Mouse (Mus musculus) C3H10T1/2 (cell line): ENCODE results near the gene Gm20854. TPM values are rescaled to one million over a fixed set of nuclear protein-coding genes. Genes with fewer than 3 reads are reported as not detected.

Experiments
- polyA plus RNA-seq, 2 experiments: library from polyadenylated mRNA; unstranded; fragments of >200 nt; fragmentation: generic; extraction: Trizol; gene quantifications; one replicate each; pipeline ENCODE4 v1.2.1; 2012; ENCODE audit warnings: missing spikeins in 2 of 2

Gene Gm20854
- polyA plus RNA-seq = not detected

GRCm38 (mm10) chrY:85530808-85531207 is at the start of gene Gm20854:
TSS of gene Gm20854 (minus strand) at chrY:85530908.

